Mouse (Mus musculus) G1E (cell line): ENCODE results near the gene Serinc4.

Source experiments
- CTCF ChIP-seq: IDR thresholded peaks from 2 replicates; pipeline ENCODE4 v1.5.1; 2012; ENCODE audit warnings: low read depth, low read length, inconsistent platforms, mixed read lengths
- GATA1 ChIP-seq: IDR thresholded peaks from 2 replicates; pipeline ENCODE4 v1.6.1; 2012; ENCODE audit warnings: borderline replicate concordance, low read length, inconsistent platforms, mixed read lengths
- GATA2 ChIP-seq: IDR thresholded peaks from 2 replicates; pipeline ENCODE4 v1.6.1; 2012; ENCODE audit warnings: low read depth, low read length, inconsistent platforms, borderline replicate concordance

GRCm38 (mm10) chr2:121446506-121446905 is 10.1 kb downstream of the Serinc4 start:
- no peak for TF ChIP-seq CTCF
- no peak for TF ChIP-seq GATA2
- TF ChIP-seq GATA1: no peak
